Mouse (Mus musculus) brain, embryonic 14.5 days (tissue): ENCODE results near the gene Ptprk. TPM values are rescaled to one million over a fixed set of nuclear protein-coding genes. Genes with fewer than 3 reads are reported as not detected.

ENCODE experiments used
- DNase-seq: peaks from one replicate; pipeline ENCODE4 v3.0.0-alpha.2; 2011; ENCODE audit warnings: low read depth
- CTCF ChIP-seq: fragments of 200-500 bp; IDR thresholded peaks from 2 replicates; pipeline ENCODE4 v1.5.1; 2012; ENCODE audit warnings: inconsistent platforms, mild to moderate bottlenecking, moderate library complexity, borderline replicate concordance; ENCODE audit not compliant: insufficient read depth, insufficient read length; ENCODE audit errors: extremely low read depth
- POLR2A ChIP-seq: fragments of 200-500 bp; IDR thresholded peaks from 2 replicates; pipeline ENCODE4 v1.6.1; 2012; ENCODE audit warnings: mild to moderate bottlenecking, inconsistent platforms, borderline replicate concordance; ENCODE audit not compliant: poor library complexity, insufficient read depth, insufficient read length, severe bottlenecking; ENCODE audit errors: extremely low read depth
- polyA plus RNA-seq: library from polyadenylated mRNA; depleted of rRNA; stranded (reverse); fragments of >200 nt; gene quantifications from 2 replicates; pipeline ENCODE4 v1.2.3, GENCODE M21; 2012

Gene Ptprk
- polyA plus RNA-seq, 1 experiment = 30.8 TPM

- peak; percentile 38 for DNase-seq
- TF ChIP-seq CTCF (no peak), POLR2A (no peak)
Observed at GRCm38 (mm10) chr10:28401796-28402195, 327.2 kb downstream of the Ptprk start.

DNA sequence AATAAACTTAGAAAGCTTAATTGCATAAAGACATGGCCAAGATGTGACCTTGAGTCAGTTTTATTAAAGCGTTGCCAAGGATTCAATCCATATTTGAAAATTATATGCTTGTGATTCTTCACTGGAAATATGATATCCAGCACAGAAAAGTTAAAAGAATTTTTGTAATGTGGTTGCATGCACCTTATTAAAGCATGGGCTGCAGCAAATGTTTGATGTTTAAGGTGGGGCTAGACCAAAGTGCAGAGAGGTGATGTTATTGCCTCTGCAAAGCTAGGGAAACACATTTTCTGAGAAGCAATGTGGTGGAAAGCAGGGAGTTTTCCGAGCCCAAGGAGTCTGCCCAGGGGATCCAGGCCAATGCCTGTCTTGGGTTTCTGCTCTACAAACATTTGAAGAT is 334.4 kb downstream of the Ptprk start:
- TF ChIP-seq POLR2A (no peak), CTCF (no peak)
- DNase-seq = no peak

DNA sequence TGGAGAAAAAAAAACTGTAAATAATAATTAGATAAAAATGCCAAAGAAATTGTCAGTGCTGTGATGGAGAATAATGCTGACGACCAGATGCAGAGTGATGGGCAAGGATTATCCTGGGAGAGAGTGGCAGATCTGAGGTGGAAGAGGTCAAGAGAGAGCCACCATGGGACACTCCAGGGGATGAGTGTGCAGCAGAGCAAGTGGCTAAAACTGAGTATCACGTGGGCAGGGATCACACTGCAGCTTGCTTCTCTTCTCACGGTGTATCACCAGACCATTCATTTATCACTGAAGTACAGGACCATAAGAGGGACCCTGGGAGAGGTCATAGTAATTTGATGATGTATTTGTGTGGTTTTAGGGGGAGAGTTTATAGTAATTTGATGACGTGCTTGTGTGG is 340.2 kb downstream of the Ptprk start:
- no peak for DNase-seq
- no peak for TF ChIP-seq POLR2A
- TF ChIP-seq CTCF = no peak

DNA sequence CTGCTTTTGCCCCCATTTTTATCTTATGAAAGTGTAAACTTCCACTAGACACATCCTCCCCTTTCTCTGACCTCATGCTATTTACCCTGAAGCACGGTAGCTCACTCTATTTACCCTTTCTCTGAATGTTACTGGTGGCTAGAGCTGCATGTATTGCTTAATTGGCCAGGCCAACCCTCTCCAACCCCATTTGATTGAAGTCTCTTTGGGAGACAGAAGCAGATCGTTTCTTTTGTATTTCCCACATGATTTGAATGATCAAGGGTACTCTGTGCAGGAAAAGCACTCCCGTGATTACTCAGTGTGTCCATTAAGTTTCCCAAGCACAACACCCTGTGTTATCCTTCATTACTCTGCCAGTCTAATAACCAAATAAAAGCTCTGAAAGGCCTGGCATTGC is 348.0 kb downstream of the Ptprk start:
- peak; percentile 75 for DNase-seq
- no peak for TF ChIP-seq POLR2A
- no peak for TF ChIP-seq CTCF

DNA sequence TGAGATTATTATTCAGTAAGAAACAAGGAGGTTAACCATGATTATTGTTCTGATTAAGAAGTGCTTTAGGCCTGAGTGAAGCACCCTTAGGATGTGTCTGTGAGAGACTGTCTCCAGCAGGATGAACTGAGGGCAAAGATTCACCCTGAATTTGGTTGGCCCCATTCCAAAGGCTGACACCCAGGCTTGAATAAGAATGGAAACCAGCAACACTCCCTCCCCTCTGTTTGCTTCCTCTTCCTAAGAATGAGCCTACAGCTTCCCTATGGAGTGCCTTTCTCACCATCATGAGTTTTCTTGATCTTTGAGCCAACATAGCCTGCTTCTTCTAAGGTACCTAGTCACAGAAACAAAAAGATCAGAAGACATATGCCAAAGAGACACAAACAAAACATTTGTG is 350.8 kb downstream of the Ptprk start:
- peak; percentile 15 for DNase-seq
- TF ChIP-seq POLR2A (no peak), CTCF (no peak)

- peak; percentile 61 for DNase-seq
- TF ChIP-seq POLR2A (no peak), CTCF (no peak)
Observed at GRCm38 (mm10) chr10:28436084-28436483, 361.5 kb downstream of the Ptprk start.

DNA sequence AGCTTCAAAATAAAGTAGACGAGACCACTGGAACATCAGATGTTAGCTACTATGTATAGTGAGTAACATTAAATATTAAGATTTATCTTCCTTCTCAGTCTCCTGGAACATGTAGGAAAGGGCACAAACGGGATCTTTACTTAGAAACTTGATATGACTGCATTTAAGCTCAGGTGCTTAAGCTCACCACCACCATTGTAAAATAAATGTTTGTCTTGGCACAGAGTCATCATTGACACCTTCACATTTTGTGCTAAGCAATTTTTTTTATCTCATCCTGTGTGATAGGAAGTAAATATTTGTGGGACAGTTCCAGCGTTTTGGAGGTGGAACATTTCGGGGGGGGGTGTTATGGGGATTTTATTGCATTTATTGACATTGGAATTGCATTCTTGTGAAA is 375.2 kb downstream of the Ptprk start:
- DNase-seq = no peak
- TF ChIP-seq CTCF (no peak), POLR2A (no peak)

DNA sequence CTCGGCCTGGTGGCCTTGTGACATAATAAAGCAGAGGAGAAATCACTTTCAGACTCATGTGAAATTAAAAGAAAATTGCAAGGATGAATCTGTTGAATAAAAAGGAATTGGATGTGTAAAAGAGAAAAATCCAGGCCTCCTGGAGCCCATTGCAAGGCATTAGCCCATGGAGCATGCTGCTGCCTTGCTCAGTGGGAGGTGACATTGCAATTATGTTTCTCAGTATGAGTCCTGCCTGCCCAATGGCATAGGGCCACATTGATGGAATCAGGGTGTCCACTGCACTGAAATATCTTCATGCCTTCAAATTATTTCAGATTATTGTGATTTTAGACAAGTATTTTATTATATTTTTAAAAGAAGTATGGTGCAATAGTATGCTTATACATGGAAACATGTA is 376.0 kb downstream of the Ptprk start:
- TF ChIP-seq CTCF (no peak), POLR2A (no peak)
- no peak for DNase-seq

GRCm38 (mm10) chr10:28458027-28458426 is 383.4 kb downstream of the Ptprk start:
- peak; percentile 62 for DNase-seq
- TF ChIP-seq POLR2A = no peak
- no peak for TF ChIP-seq CTCF

DNA sequence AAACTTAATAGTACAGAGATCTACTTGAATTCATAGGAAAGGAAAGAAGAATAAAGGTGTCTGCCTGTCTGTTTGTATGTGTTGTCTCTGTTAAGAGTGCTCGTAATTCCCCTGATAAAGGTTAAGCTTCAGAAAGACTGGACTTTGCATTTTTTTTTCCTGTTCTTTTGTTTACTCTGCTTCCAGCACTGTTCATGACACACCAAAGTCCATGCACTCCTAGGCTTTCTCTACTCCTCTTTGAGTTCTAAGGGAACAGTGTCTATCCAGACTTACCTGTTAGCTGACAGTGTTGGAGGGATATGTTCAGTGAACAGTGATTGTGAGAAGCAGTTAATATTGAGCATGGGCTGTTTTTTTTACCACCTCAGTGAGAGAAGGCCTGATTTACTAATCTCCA is 385.3 kb downstream of the Ptprk start:
- TF ChIP-seq POLR2A (no peak), CTCF (no peak)
- DNase-seq = no peak

- TF ChIP-seq CTCF (no peak), POLR2A (no peak)
- DNase-seq = no peak
Observed at GRCm38 (mm10) chr10:28463706-28464105, 389.1 kb downstream of the Ptprk start.

DNA sequence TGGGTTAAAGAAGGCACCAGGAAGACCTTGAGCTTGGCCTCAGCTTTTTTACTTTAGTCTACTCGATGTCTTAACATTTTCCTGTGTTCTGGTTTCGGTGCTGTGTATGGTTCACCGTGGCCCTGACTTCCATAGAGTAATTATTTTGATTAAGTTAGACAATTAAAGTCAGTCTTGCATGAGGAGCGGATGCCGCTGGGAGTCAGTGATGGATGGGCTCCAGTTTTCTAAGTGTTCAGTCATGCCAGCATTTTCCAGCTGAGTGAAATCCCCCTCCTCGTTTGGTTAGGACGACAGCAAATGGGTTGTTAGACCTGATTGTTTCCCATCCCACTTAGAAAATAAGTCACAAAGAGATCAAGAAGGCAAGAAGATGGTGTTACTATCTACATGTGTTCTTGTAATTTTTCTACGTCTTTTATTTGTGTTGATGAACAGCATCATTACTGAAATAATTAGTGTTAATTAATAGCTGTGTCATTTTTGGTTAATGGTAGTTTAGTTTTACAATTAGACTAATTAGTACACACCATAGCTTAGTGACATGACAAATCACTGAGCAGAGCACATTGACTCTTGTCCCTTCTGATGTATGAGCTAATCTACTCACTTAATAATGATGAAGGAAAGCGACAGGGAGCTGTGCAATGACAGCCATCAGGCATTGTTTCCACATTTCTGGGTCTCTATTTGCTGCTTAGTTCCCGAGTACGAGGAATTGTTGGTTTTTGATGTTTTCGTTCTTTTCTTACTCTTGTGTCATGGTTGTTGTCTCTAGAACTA is 390.3 kb downstream of the Ptprk start:
- TF ChIP-seq POLR2A (no peak), CTCF (no peak)
- peak; percentile 79 for DNase-seq

- TF ChIP-seq POLR2A (no peak), CTCF (peak; percentile 78)
Observed at GRCm38 (mm10) chr10:28485574-28485973, 411.0 kb downstream of the Ptprk start.

DNA sequence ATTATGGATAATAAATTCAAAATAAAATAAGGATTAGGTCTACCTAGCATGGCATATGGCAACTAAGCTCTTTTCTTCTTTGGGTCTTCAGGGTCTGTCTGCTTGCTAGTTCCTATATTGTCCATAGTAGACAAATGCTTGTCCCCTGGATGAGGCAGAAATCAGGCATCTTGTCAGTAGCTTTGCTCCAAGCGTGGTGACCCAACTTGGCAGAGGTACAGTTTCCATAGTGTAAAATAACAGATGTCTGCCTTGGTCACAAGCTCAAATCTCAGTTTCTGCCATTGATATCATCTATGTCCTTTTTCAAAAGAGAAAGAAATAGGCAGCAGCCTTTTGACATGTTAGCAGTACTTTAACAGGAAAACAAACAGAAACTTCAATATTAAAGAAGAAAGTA is 416.4 kb downstream of the Ptprk start:
- TF ChIP-seq CTCF (no peak), POLR2A (no peak)
- DNase-seq = peak; percentile 22

More at GRCm38 (mm10) chr10:28485574-28485973, 411.0 kb downstream of the Ptprk start:
- peak; percentile 76 for DNase-seq
